Mouse (Mus musculus) lung, postnatal 0 days (tissue): ENCODE measurements around the gene Mfap1a.

Experiments used
- CTCF ChIP-seq: IDR thresholded peaks from 2 replicates; pipeline ENCODE4 v1.5.1; 2016; ENCODE audit warnings: antibody characterized with exemption, mild to moderate bottlenecking
- EP300 ChIP-seq: IDR thresholded peaks from 2 replicates; pipeline ENCODE4 v1.6.1; 2016; ENCODE audit warnings: antibody characterized with exemption, mild to moderate bottlenecking, control low read depth

- no peak for TF ChIP-seq CTCF
- no peak for TF ChIP-seq EP300
These were observed 56.9 kb downstream of the Mfap1a start for GRCm38 (mm10) chr2:121449545-121450011.
